ENCODE assay signal across 17 mouse cellular contexts in the genomic region with DNA sequence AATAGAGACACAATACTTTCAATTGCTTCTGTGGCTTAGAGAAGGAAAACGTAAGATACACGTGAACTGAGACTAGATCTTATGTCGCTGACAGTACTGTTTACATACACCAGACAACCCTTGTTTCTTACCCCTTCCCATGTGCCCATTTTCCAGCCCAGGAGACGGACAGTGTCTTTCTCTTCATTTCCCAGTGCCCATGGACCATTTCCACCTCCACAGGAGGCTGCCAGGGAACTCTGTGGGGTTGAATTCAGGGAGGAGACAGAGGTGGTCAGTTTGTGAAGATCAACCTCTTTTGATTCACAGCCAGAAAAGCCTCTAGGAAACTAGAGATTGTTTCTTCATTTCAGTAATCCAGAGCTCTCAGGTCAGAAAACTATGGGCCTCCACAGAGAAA. TPM values are rescaled to one million over a fixed set of nuclear protein-coding genes. Genes with fewer than 3 reads are reported as not detected.
A peak's percentile ranks its signal among the peaks of the same experiment; 100 is the strongest.
DNase-seq lines count a peak whose midpoint lies in the region; ATAC-seq and TF ChIP-seq lines count a peak whose summit lies in the region.
"Had no signal": no experiment of that assay in that cellular context is flagged by ENCODE, and none has a peak within 500 bp of the region (broad histone marks: within the 10 kb centered on the region; RNA-seq: fewer than 3 reads in every experiment).

No protein-coding gene starts in this region.

- no peak overlapping the region for H3K4me3 ChIP-seq in forebrain, embryonic 12.5 days (replicated peaks)
- H3K4me3 ChIP-seq in forebrain, embryonic 10.5 days: no peak overlapping the region
- H3K4me3 ChIP-seq in forebrain, embryonic 14.5 days (ENCODE audit: low read depth, low read length): peak overlapping the region; percentile 47; the same call in 1 of the 2 replicates
- H3K4me3 ChIP-seq in hindbrain, postnatal 0 days (ENCODE audit: low read length): no peak overlapping the region
- no peak overlapping the region for H3K4me3 ChIP-seq in midbrain, embryonic 16.5 days (ENCODE audit: low read depth, low read length)
- H3K4me3 ChIP-seq in liver, embryonic 11.5 days (ENCODE audit: low read depth, low read length): no peak overlapping the region
- H3K4me3 ChIP-seq: embryonic facial prominence, embryonic 13.5 days; heart, embryonic 10.5 days; limb, embryonic 10.5 days; megakaryocyte, embryonic 14.5 days; myocyte; stomach, embryonic 15.5 days had no signal

- no peak for DNase-seq in forebrain, embryonic 10.5 days (ENCODE audit: extremely low spot score, low spot score)
- no peak for DNase-seq in forebrain, embryonic 14.5 days (ENCODE audit: low spot score)
- no peak for DNase-seq in hindbrain, postnatal 0 days (ENCODE audit: low spot score)
- DNase-seq in right cerebral cortex, postnatal 25 days: no peak
- no peak for DNase-seq in right cerebral cortex, adult 18-20 months
- no peak for DNase-seq in liver, embryonic 11.5 days (ENCODE audit: low spot score)
- DNase-seq: cerebellum, adult 9-11 months; gastrocnemius, postnatal 36 days; layer of hippocampus, adult 9-11 months had no signal

- H3K9ac ChIP-seq in forebrain, embryonic 12.5 days: peak overlapping the region; percentile 21; the same call in 1 of the 2 replicates
- H3K9ac ChIP-seq in forebrain, embryonic 14.5 days (ENCODE audit: low read length): peak overlapping the region; percentile 79; the same call in 1 of the 2 replicates
- no peak overlapping the region for H3K9ac ChIP-seq in hindbrain, postnatal 0 days (replicated peaks; ENCODE audit: low read length)
- no peak overlapping the region for H3K9ac ChIP-seq in midbrain, embryonic 16.5 days (ENCODE audit: low read depth, low read length)
- no peak overlapping the region for H3K9ac ChIP-seq in liver, embryonic 11.5 days (ENCODE audit: low read depth, low read length)
- H3K9ac ChIP-seq: embryonic facial prominence, embryonic 13.5 days; stomach, embryonic 15.5 days had no signal

- H3K9me3 ChIP-seq in forebrain, embryonic 12.5 days: 0 out of 2 replicates have a peak, but pooled peaks cover 3% of the 10 kb centered on the region
- no peaks in the 10 kb centered on the region; the same call in 1 of the 2 replicates for H3K9me3 ChIP-seq in forebrain, embryonic 10.5 days
- H3K9me3 ChIP-seq in forebrain, embryonic 14.5 days (replicated peaks; ENCODE audit: control insufficient read depth, low read length): no peaks in the 10 kb centered on the region
- H3K9me3 ChIP-seq in hindbrain, postnatal 0 days (ENCODE audit: low read length): no peaks in the 10 kb centered on the region
- no peaks in the 10 kb centered on the region for H3K9me3 ChIP-seq in midbrain, embryonic 16.5 days (replicated peaks; ENCODE audit: control insufficient read depth, low read length, poor library complexity, severe bottlenecking)
- no peaks in the 10 kb centered on the region for H3K9me3 ChIP-seq in liver, embryonic 11.5 days (ENCODE audit: control insufficient read depth, low read length)
- H3K9me3 ChIP-seq: embryonic facial prominence, embryonic 13.5 days; heart, embryonic 10.5 days; limb, embryonic 10.5 days; stomach, embryonic 15.5 days had no signal

- peaks cover 5% of the 10 kb centered on the region; the same call in 1 of the 2 replicates for H3K27me3 ChIP-seq in forebrain, embryonic 12.5 days
- peaks cover 46% of the 10 kb centered on the region for H3K27me3 ChIP-seq in forebrain, embryonic 10.5 days (ENCODE audit: poor library complexity, severe bottlenecking)
- no peaks in the 10 kb centered on the region for H3K27me3 ChIP-seq in forebrain, embryonic 14.5 days (replicated peaks; ENCODE audit: control insufficient read depth, insufficient read depth, low read length)
- no peaks in the 10 kb centered on the region for H3K27me3 ChIP-seq in hindbrain, postnatal 0 days (ENCODE audit: insufficient read depth, low read length)
- no peaks in the 10 kb centered on the region for H3K27me3 ChIP-seq in midbrain, embryonic 16.5 days (ENCODE audit: control insufficient read depth, insufficient read depth, low read depth, low read length)
- peaks cover 41% of the 10 kb centered on the region for H3K27me3 ChIP-seq in liver, embryonic 11.5 days (replicated peaks; ENCODE audit: control insufficient read depth, insufficient read depth, low read length)

- 92% methylated on average over 4 of the region's 4 CpGs for WGBS in forebrain, embryonic 12.5 days
- WGBS in forebrain, embryonic 10.5 days: 91% methylated on average over 4 of the region's 4 CpGs
- 68% methylated on average over 4 of the region's 4 CpGs for WGBS in forebrain, embryonic 14.5 days
- 71% methylated on average over 4 of the region's 4 CpGs for WGBS in hindbrain, postnatal 0 days
- WGBS in midbrain, embryonic 16.5 days: 70% methylated on average over 4 of the region's 4 CpGs
- 79% methylated on average over 4 of the region's 4 CpGs for WGBS in liver, embryonic 11.5 days

- ATAC-seq in forebrain, embryonic 12.5 days (ENCODE audit: low FRiP score): no peak
- ATAC-seq in forebrain, embryonic 14.5 days: no peak
- ATAC-seq in hindbrain, postnatal 0 days: no peak
- ATAC-seq in midbrain, embryonic 16.5 days: no peak
- no peak for ATAC-seq in liver, embryonic 11.5 days (replicated peaks; ENCODE audit: low FRiP score)

- no peak overlapping the region for H3K27ac ChIP-seq in forebrain, embryonic 12.5 days
- no peak overlapping the region for H3K27ac ChIP-seq in forebrain, embryonic 10.5 days
- H3K27ac ChIP-seq in forebrain, embryonic 14.5 days (ENCODE audit: low read depth, low read length): 0 out of 2 replicates have a peak overlapping the region, but pooled peaks have one; percentile 46
- no peak overlapping the region for H3K27ac ChIP-seq in hindbrain, postnatal 0 days
- no peak overlapping the region; the same call in 1 of the 2 replicates for H3K27ac ChIP-seq in midbrain, embryonic 16.5 days (ENCODE audit: low read length)
- no peak overlapping the region for H3K27ac ChIP-seq in liver, embryonic 11.5 days (ENCODE audit: low read depth, low read length)
- H3K27ac ChIP-seq: embryonic facial prominence, embryonic 13.5 days; heart, embryonic 10.5 days; limb, embryonic 10.5 days; stomach, embryonic 15.5 days had no signal

- peaks cover 49% of the 10 kb centered on the region for H3K4me1 ChIP-seq in forebrain, embryonic 12.5 days
- peaks cover 41% of the 10 kb centered on the region for H3K4me1 ChIP-seq in forebrain, embryonic 10.5 days
- H3K4me1 ChIP-seq in forebrain, embryonic 14.5 days (ENCODE audit: control insufficient read depth, insufficient read depth, low read length): peaks cover 42% of the 10 kb centered on the region
- H3K4me1 ChIP-seq in hindbrain, postnatal 0 days (ENCODE audit: insufficient read depth, low read length): peaks cover 11% of the 10 kb centered on the region; the same call in 1 of the 2 replicates
- H3K4me1 ChIP-seq in midbrain, embryonic 16.5 days (ENCODE audit: control insufficient read depth, insufficient read depth, low read length): peaks cover 37% of the 10 kb centered on the region
- peaks cover 9% of the 10 kb centered on the region; the same call in 1 of the 2 replicates for H3K4me1 ChIP-seq in liver, embryonic 11.5 days (replicated peaks; ENCODE audit: control insufficient read depth, insufficient read depth, low read length)

- TF ChIP-seq CTCF in hindbrain, postnatal 0 days (IDR thresholded peaks at IDR 0.05; ENCODE audit: low read depth): no peak

- peak overlapping the region; percentile 35 for H3K4me2 ChIP-seq in forebrain, embryonic 12.5 days
- H3K4me2 ChIP-seq in forebrain, embryonic 14.5 days (ENCODE audit: low read length): peak overlapping the region; percentile 88
- peak overlapping the region; percentile 83 for H3K4me2 ChIP-seq in hindbrain, postnatal 0 days (ENCODE audit: low read depth, low read length)
- peak overlapping the region; percentile 82 for H3K4me2 ChIP-seq in midbrain, embryonic 16.5 days (ENCODE audit: low read length)
- no peak overlapping the region for H3K4me2 ChIP-seq in liver, embryonic 11.5 days
- H3K4me2 ChIP-seq: embryonic facial prominence, embryonic 13.5 days; stomach, embryonic 15.5 days had no signal

- no peaks in the 10 kb centered on the region for H3K36me3 ChIP-seq in forebrain, embryonic 12.5 days (replicated peaks)
- H3K36me3 ChIP-seq in forebrain, embryonic 10.5 days (replicated peaks): no peaks in the 10 kb centered on the region
- H3K36me3 ChIP-seq in forebrain, embryonic 14.5 days (ENCODE audit: control insufficient read depth, insufficient read depth, low read length): 0 out of 2 replicates have a peak, but pooled peaks cover 3% of the 10 kb centered on the region
- no peaks in the 10 kb centered on the region for H3K36me3 ChIP-seq in hindbrain, postnatal 0 days (ENCODE audit: insufficient read depth, low read length)
- no peaks in the 10 kb centered on the region for H3K36me3 ChIP-seq in midbrain, embryonic 16.5 days (ENCODE audit: control insufficient read depth, insufficient read depth, low read length)
- no peaks in the 10 kb centered on the region for H3K36me3 ChIP-seq in liver, embryonic 11.5 days (ENCODE audit: control insufficient read depth, insufficient read depth, low read length)
- H3K36me3 ChIP-seq: embryonic facial prominence, embryonic 13.5 days; heart, embryonic 10.5 days; limb, embryonic 10.5 days; stomach, embryonic 15.5 days had no signal

RNA-seq across cellular contexts. Expression of a gene that starts 5.0 kb away (rescaled TPM):
- polyA plus RNA-seq in forebrain, embryonic 12.5 days (2016; fragmentation: Nextera tagmentation; extraction: Ambion mirVana): 107 and 110 TPM in 2 replicates
- polyA plus RNA-seq in forebrain, embryonic 10.5 days (2016; fragmentation: Nextera tagmentation; extraction: Ambion mirVana): 32.1 and 36.4 TPM in 2 replicates
- 117 and 162 TPM in 2 replicates for polyA plus RNA-seq in forebrain, embryonic 14.5 days (2014; fragmentation: Nextera tagmentation; extraction: Ambion mirVana)
- 217 and 236 TPM in 2 replicates for total RNA-seq in hindbrain, postnatal 0 days (2014; rRNA removed)
- 116 and 130 TPM in 2 replicates for polyA plus RNA-seq in hindbrain, postnatal 0 days (2015; fragmentation: Nextera tagmentation; extraction: Ambion mirVana)
- polyA plus RNA-seq in midbrain, embryonic 16.5 days (2015; fragmentation: Nextera tagmentation; extraction: Ambion mirVana): 174 and 182 TPM in 2 replicates
- 7.7 and 8.2 TPM in 2 replicates for polyA plus RNA-seq in liver, embryonic 11.5 days (2014; fragmentation: Nextera tagmentation; extraction: Ambion mirVana)

Comparison
In these comparisons a context has a peak if more than half of its experiments do, and no peak if none do; other contexts are left out.
1. H3K9ac ChIP-seq: peak in forebrain, embryonic 12.5 days (single experiment) and forebrain, embryonic 14.5 days (single experiment); none in hindbrain, postnatal 0 days (single experiment), midbrain, embryonic 16.5 days (single experiment) and liver, embryonic 11.5 days (single experiment).